Mouse (Mus musculus): ENCODE measurements around the gene Otulinl.

- no peak for TF ChIP-seq POLR2A (IDR thresholded peaks at IDR 0.05; ENCODE audit: insufficient read length, low read depth)
- no peak for TF ChIP-seq USF1 (IDR thresholded peaks at IDR 0.05; ENCODE audit: low read depth)
- TF ChIP-seq TCF3 (IDR thresholded peaks at IDR 0.05; ENCODE audit: insufficient read length, low read depth) = no peak
- TF ChIP-seq E2F4 (IDR thresholded peaks at IDR 0.05; ENCODE audit: insufficient read depth) = no peak
- no peak for TF ChIP-seq POLR2AphosphoS2 (IDR thresholded peaks at IDR 0.05; ENCODE audit: insufficient read length, low read depth)
- TF ChIP-seq MAX (IDR thresholded peaks at IDR 0.05; ENCODE audit: low read depth) = no peak
Observed at GRCm38 (mm10) chr15:27633941-27634900, 47.2 kb downstream of the Otulinl start.
